In genomic region chr14:54638210-54638609, GRCm38 (mm10) we compare ENCODE assay signal across 19 mouse cellular contexts. TPM values are rescaled to one million over a fixed set of nuclear protein-coding genes. Genes with fewer than 3 reads are reported as not detected.
A peak's percentile ranks its signal among the peaks of the same experiment; 100 is the strongest.
DNase-seq lines count a peak whose midpoint lies in the region; ATAC-seq and TF ChIP-seq lines count a peak whose summit lies in the region.
"Had no signal": no experiment of that assay in that cellular context is flagged by ENCODE, and none has a peak within 500 bp of the region (broad histone marks: within the 10 kb centered on the region; RNA-seq: fewer than 3 reads in every experiment).

No protein-coding gene starts in this region.

- ATAC-seq in neural tube, embryonic 14.5 days (ENCODE audit: low read depth) = no peak
- no peak for ATAC-seq in neural tube, embryonic 15.5 days (ENCODE audit: low FRiP score)
- ATAC-seq: forebrain, embryonic 14.5 days had no signal

- no peak for DNase-seq in heart, adult 2 months
- no peak for DNase-seq in heart, postnatal 4 days
- peak in 1 of 2 experiments; percentile 57 for DNase-seq in layer of hippocampus, adult 2 months (ENCODE audit: low spot score in 2 of 2)
- no peak for DNase-seq in layer of hippocampus, adult 8-10 months (ENCODE audit: low spot score in 2 of 2)
- no peak for DNase-seq in embryonic facial prominence, embryonic 10.5 days (ENCODE audit: low spot score)
- no peak for DNase-seq in urinary bladder, adult 2 months (ENCODE audit: low spot score)
- DNase-seq: adrenal gland, postnatal 14 days; kidney, adult 9 months; lung, embryonic 14.5 days had no signal

- no peak overlapping the region for H3K27ac ChIP-seq in heart, adult 2 months
- no peak overlapping the region for H3K27ac ChIP-seq in layer of hippocampus, adult 2 months
- H3K27ac ChIP-seq in neural tube, embryonic 14.5 days (ENCODE audit: low read depth, low read length) = no peak overlapping the region
- no peak overlapping the region for H3K27ac ChIP-seq in neural tube, embryonic 15.5 days (replicated peaks)
- no peak overlapping the region for H3K27ac ChIP-seq in embryonic facial prominence, embryonic 10.5 days (replicated peaks)

- TF ChIP-seq CTCF in heart, adult 2 months (IDR thresholded peaks at IDR 0.05) = peak; percentile 28
- peak; percentile 70 for TF ChIP-seq CTCF in layer of hippocampus, adult 2 months (conservative IDR thresholded peaks at IDR 0.05)

- H3K27me3 ChIP-seq in heart, adult 2 months (ENCODE audit: control insufficient read depth, insufficient read depth, low read length) = no peaks in the 10 kb centered on the region
- no peaks in the 10 kb centered on the region for H3K27me3 ChIP-seq in neural tube, embryonic 14.5 days (ENCODE audit: control insufficient read depth, insufficient read depth, low read length)
- H3K27me3 ChIP-seq in neural tube, embryonic 15.5 days (replicated peaks) = no peaks in the 10 kb centered on the region
- no peaks in the 10 kb centered on the region for H3K27me3 ChIP-seq in embryonic facial prominence, embryonic 10.5 days (replicated peaks; ENCODE audit: low read depth, poor library complexity, severe bottlenecking)

- H3K4me3 ChIP-seq in heart, adult 2 months = no peak overlapping the region
- H3K4me3 ChIP-seq in layer of hippocampus, adult 2 months = no peak overlapping the region
- no peak overlapping the region for H3K4me3 ChIP-seq in neural tube, embryonic 14.5 days (ENCODE audit: low read depth, low read length)
- no peak overlapping the region for H3K4me3 ChIP-seq in neural tube, embryonic 15.5 days (replicated peaks)
- H3K4me3 ChIP-seq in embryonic facial prominence, embryonic 10.5 days = 0 out of 2 replicates have a peak overlapping the region, but pooled peaks have one; percentile 19
- H3K4me3 ChIP-seq: myocyte had no signal

- intact Hi-C loops in heart, adult 2 months (cut with DNase I) = no loop called here

- H3K9me3 ChIP-seq in neural tube, embryonic 14.5 days (ENCODE audit: control insufficient read depth, low read length) = no peaks in the 10 kb centered on the region
- no peaks in the 10 kb centered on the region for H3K9me3 ChIP-seq in neural tube, embryonic 15.5 days (replicated peaks)
- H3K9me3 ChIP-seq in embryonic facial prominence, embryonic 10.5 days = no peaks in the 10 kb centered on the region

- WGBS in heart, adult 2 months = 55% methylated on average over 5 of the region's 5 CpGs
- WGBS in neural tube, embryonic 14.5 days = 84% methylated on average over 5 of the region's 5 CpGs
- 79% methylated on average over 5 of the region's 5 CpGs for WGBS in neural tube, embryonic 15.5 days
- WGBS in embryonic facial prominence, embryonic 10.5 days = 83% methylated on average over 5 of the region's 5 CpGs

- H3K9ac ChIP-seq in heart, adult 2 months (ENCODE audit: low read depth, low read length) = no peak overlapping the region
- H3K9ac ChIP-seq in neural tube, embryonic 14.5 days (replicated peaks; ENCODE audit: low read depth, low read length) = 0 out of 2 replicates have a peak overlapping the region, but pooled peaks have one; percentile 7
- H3K9ac ChIP-seq in neural tube, embryonic 15.5 days (replicated peaks) = no peak overlapping the region
- H3K9ac ChIP-seq: lung, embryonic 14.5 days had no signal

- no peak for TF ChIP-seq EP300 in heart, adult 2 months (IDR thresholded peaks at IDR 0.05; ENCODE audit: insufficient read depth, low read depth, low read length)

- no peak for TF ChIP-seq POLR2A in heart, adult 2 months (IDR thresholded peaks at IDR 0.05; ENCODE audit: insufficient read depth, low read depth, low read length)

- no peaks in the 10 kb centered on the region for H3K79me2 ChIP-seq in heart, adult 2 months (replicated peaks; ENCODE audit: control insufficient read depth, insufficient read depth, low read length)

- H3K4me1 ChIP-seq in heart, adult 2 months (ENCODE audit: control insufficient read depth, insufficient read depth, low read length) = no peaks in the 10 kb centered on the region
- H3K4me1 ChIP-seq in neural tube, embryonic 14.5 days (ENCODE audit: control insufficient read depth, insufficient read depth, low read length) = peaks cover 14% of the 10 kb centered on the region
- H3K4me1 ChIP-seq in neural tube, embryonic 15.5 days = peaks cover 35% of the 10 kb centered on the region
- peaks cover 35% of the 10 kb centered on the region for H3K4me1 ChIP-seq in embryonic facial prominence, embryonic 10.5 days

- no peaks in the 10 kb centered on the region for H3K36me3 ChIP-seq in heart, adult 2 months (ENCODE audit: control insufficient read depth, insufficient read depth, low read length)
- H3K36me3 ChIP-seq in neural tube, embryonic 14.5 days (ENCODE audit: control insufficient read depth, insufficient read depth, low read length) = peaks cover 23% of the 10 kb centered on the region
- peaks cover 48% of the 10 kb centered on the region for H3K36me3 ChIP-seq in neural tube, embryonic 15.5 days
- H3K36me3 ChIP-seq in embryonic facial prominence, embryonic 10.5 days (replicated peaks) = peaks cover 75% of the 10 kb centered on the region

- no peak overlapping the region for H3K4me2 ChIP-seq in neural tube, embryonic 14.5 days (ENCODE audit: low read depth, low read length)
- no peak overlapping the region; the same call in 1 of the 2 replicates for H3K4me2 ChIP-seq in neural tube, embryonic 15.5 days
- H3K4me2 ChIP-seq: lung, embryonic 14.5 days had no signal

RNA-seq across cellular contexts. Expression of gene Gm17606, which starts 2.5 kb away (rescaled TPM):
- not detected for total RNA-seq in heart, adult 2 months (2021)
- polyA plus RNA-seq in heart, adult 2 months (2012; rRNA removed) = not detected in 2 replicates
- not detected for total RNA-seq in heart, postnatal 4 days (2021)
- not detected for total RNA-seq in layer of hippocampus, adult 2 months (2021)
- not detected for total RNA-seq in layer of hippocampus, adult 8-10 months (2022)
- not detected in 2 replicates for polyA plus RNA-seq in neural tube, embryonic 14.5 days (2014; fragmentation: Nextera tagmentation; extraction: Ambion mirVana)
- not detected in 2 replicates for polyA plus RNA-seq in neural tube, embryonic 15.5 days (2015; fragmentation: Nextera tagmentation; extraction: Ambion mirVana)
- not detected in 2 replicates for polyA plus RNA-seq in embryonic facial prominence, embryonic 10.5 days (2016; fragmentation: Nextera tagmentation; extraction: Ambion mirVana)
- polyA plus RNA-seq in urinary bladder, adult 2 months (2012; rRNA removed) = not detected in 2 replicates
- total RNA-seq: adrenal gland, postnatal 14 days; ES-E14; gastrocnemius, adult 8-10 months; heart, postnatal 25 days; layer of hippocampus, postnatal 25 days; megakaryocyte progenitor cell, adult 5-6 weeks had no signal
- polyA plus RNA-seq: forebrain, embryonic 14.5 days; limb, embryonic 14.5 days; lung, embryonic 14.5 days; myocyte had no signal

RNA-seq across cellular contexts. Expression of gene Cdh24, which starts 3.0 kb away (rescaled TPM):
- under 1 TPM; 0.18 to 0.31 TPM for total RNA-seq in heart, adult 2 months (2021)
- 1.00 and 1.1 TPM in 2 replicates for polyA plus RNA-seq in heart, adult 2 months (2012; rRNA removed)
- total RNA-seq in heart, postnatal 4 days (2021) = 1 to 10 TPM; 2.7 to 3.1 TPM
- total RNA-seq in layer of hippocampus, adult 2 months (2021) = 10 to 100 TPM; 22.5 to 27.5 TPM
- total RNA-seq in layer of hippocampus, adult 8-10 months (2022) = 10 to 100 TPM; 16.0 to 24.1 (median 20.7) TPM
- polyA plus RNA-seq in neural tube, embryonic 14.5 days (2014; fragmentation: Nextera tagmentation; extraction: Ambion mirVana) = 9.2 and 12.5 TPM in 2 replicates
- 13.2 and 14.0 TPM in 2 replicates for polyA plus RNA-seq in neural tube, embryonic 15.5 days (2015; fragmentation: Nextera tagmentation; extraction: Ambion mirVana)
- 5.3 and 6.0 TPM in 2 replicates for polyA plus RNA-seq in embryonic facial prominence, embryonic 10.5 days (2016; fragmentation: Nextera tagmentation; extraction: Ambion mirVana)
- polyA plus RNA-seq in urinary bladder, adult 2 months (2012; rRNA removed) = 1.5 and 1.6 TPM in 2 replicates

RNA-seq across cellular contexts. Expression of gene Psmb11, which starts 17.0 kb away (rescaled TPM):
- total RNA-seq in heart, adult 2 months (2021) = not detected
- not detected in 2 replicates for polyA plus RNA-seq in heart, adult 2 months (2012; rRNA removed)
- total RNA-seq in heart, postnatal 4 days (2021) = not detected
- total RNA-seq in layer of hippocampus, adult 2 months (2021) = under 1 TPM; 0.22 to 0.28 TPM
- under 1 TPM in 3 of 4 experiments, not detected in 1; 0.14 to 0.51 (median 0.23) TPM for total RNA-seq in layer of hippocampus, adult 8-10 months (2022)
- 0.05 and 0.26 TPM in 2 replicates for polyA plus RNA-seq in neural tube, embryonic 14.5 days (2014; fragmentation: Nextera tagmentation; extraction: Ambion mirVana)
- polyA plus RNA-seq in neural tube, embryonic 15.5 days (2015; fragmentation: Nextera tagmentation; extraction: Ambion mirVana) = 0.04 and 27.8 TPM in 2 replicates
- polyA plus RNA-seq in embryonic facial prominence, embryonic 10.5 days (2016; fragmentation: Nextera tagmentation; extraction: Ambion mirVana) = 0.04 and 0.12 TPM in 2 replicates
- not detected in 2 replicates for polyA plus RNA-seq in urinary bladder, adult 2 months (2012; rRNA removed)
- total RNA-seq: adrenal gland, postnatal 14 days; ES-E14; gastrocnemius, adult 8-10 months; heart, postnatal 25 days had no signal
- polyA plus RNA-seq: forebrain, embryonic 14.5 days; lung, embryonic 14.5 days; myocyte had no signal

RNA-seq across cellular contexts. Expression of gene Psmb5, which starts 20.4 kb away (rescaled TPM):
- 100 to 1,000 TPM; 164 to 187 TPM for total RNA-seq in heart, adult 2 months (2021)
- polyA plus RNA-seq in heart, adult 2 months (2012; rRNA removed) = 180 and 209 TPM in 2 replicates
- 100 to 1,000 TPM; 192 to 198 TPM for total RNA-seq in heart, postnatal 4 days (2021)
- 100 to 1,000 TPM; 199 to 218 TPM for total RNA-seq in layer of hippocampus, adult 2 months (2021)
- 100 to 1,000 TPM; 179 to 205 (median 193) TPM for total RNA-seq in layer of hippocampus, adult 8-10 months (2022)
- polyA plus RNA-seq in neural tube, embryonic 14.5 days (2014; fragmentation: Nextera tagmentation; extraction: Ambion mirVana) = 428 and 435 TPM in 2 replicates
- polyA plus RNA-seq in neural tube, embryonic 15.5 days (2015; fragmentation: Nextera tagmentation; extraction: Ambion mirVana) = 446 and 448 TPM in 2 replicates
- polyA plus RNA-seq in embryonic facial prominence, embryonic 10.5 days (2016; fragmentation: Nextera tagmentation; extraction: Ambion mirVana) = 486 and 490 TPM in 2 replicates
- polyA plus RNA-seq in urinary bladder, adult 2 months (2012; rRNA removed) = 146 and 179 TPM in 2 replicates

RNA-seq across cellular contexts. Expression of gene 4931414P19Rik, which starts 32.4 kb away (rescaled TPM):
- 1 to 10 TPM; 5.9 to 6.4 TPM for total RNA-seq in heart, adult 2 months (2021)
- 2.4 and 4.4 TPM in 2 replicates for polyA plus RNA-seq in heart, adult 2 months (2012; rRNA removed)
- total RNA-seq in heart, postnatal 4 days (2021) = 1 to 10 TPM; 4.9 to 6.6 TPM
- total RNA-seq in layer of hippocampus, adult 2 months (2021) = 1 to 10 TPM; 5.8 to 7.1 TPM
- total RNA-seq in layer of hippocampus, adult 8-10 months (2022) = 1 to 10 TPM; 4.4 to 7.8 (median 6.1) TPM
- 4.6 and 5.0 TPM in 2 replicates for polyA plus RNA-seq in neural tube, embryonic 14.5 days (2014; fragmentation: Nextera tagmentation; extraction: Ambion mirVana)
- polyA plus RNA-seq in neural tube, embryonic 15.5 days (2015; fragmentation: Nextera tagmentation; extraction: Ambion mirVana) = 4.4 and 6.5 TPM in 2 replicates
- 9.3 and 12.4 TPM in 2 replicates for polyA plus RNA-seq in embryonic facial prominence, embryonic 10.5 days (2016; fragmentation: Nextera tagmentation; extraction: Ambion mirVana)
- 9.0 and 9.4 TPM in 2 replicates for polyA plus RNA-seq in urinary bladder, adult 2 months (2012; rRNA removed)
